Mouse (Mus musculus) forebrain, embryonic 16.5 days (tissue): Measurements from ENCODE around the gene Eci3. TPM values are rescaled to one million over a fixed set of nuclear protein-coding genes. Genes with fewer than 3 reads are reported as not detected.
"Not testable (repeated sequence)": the region's sequence is repeated elsewhere in the genome, so short reads cannot be mapped to it uniquely, and the experiment has no call there.

Experiments used
- ATAC-seq: fragments of 200-750 bp; cut with Nextera tagmentation; 2 replicates; pipeline ENCODE4 v1.8.0; 2017; ENCODE audit warnings: mild to moderate bottlenecking, moderate library complexity
- H3K27ac ChIP-seq: fragments of 300-500 bp; sonication (generic); 2 replicates; pipeline ENCODE4 v1.5.1; 2014; ENCODE audit warnings: low read length, control low read depth
- H3K27me3 ChIP-seq: fragments of 300-500 bp; sonication (generic); replicated peaks from 2 replicates; pipeline ENCODE4 v1.6.1; 2014; ENCODE audit warnings: low read length; ENCODE audit not compliant: control insufficient read depth, insufficient read depth
- H3K36me3 ChIP-seq: fragments of 300-500 bp; sonication (generic); 2 replicates; pipeline ENCODE4 v1.6.1; 2014; ENCODE audit not compliant: control insufficient read depth, insufficient read depth
- H3K4me1 ChIP-seq: fragments of 300-500 bp; sonication (generic); replicated peaks from 2 replicates; pipeline ENCODE4 v1.6.1; 2014; ENCODE audit warnings: low read length; ENCODE audit not compliant: control insufficient read depth, insufficient read depth
- H3K4me2 ChIP-seq: fragments of 300-500 bp; sonication (generic); 2 replicates; pipeline ENCODE4 v1.6.1; 2014; ENCODE audit warnings: mild to moderate bottlenecking, low read length, control low read depth
- H3K4me3 ChIP-seq: fragments of 300-500 bp; sonication (generic); replicated peaks from 2 replicates; pipeline ENCODE4 v1.5.1; 2014; ENCODE audit warnings: mild to moderate bottlenecking, low read length, control low read depth
- H3K9ac ChIP-seq: fragments of 300-500 bp; sonication (generic); replicated peaks from 2 replicates; pipeline ENCODE4 v1.6.1; 2014; ENCODE audit warnings: low read depth, low read length, control low read depth
- H3K9me3 ChIP-seq: fragments of 300-500 bp; sonication (generic); 2 replicates; pipeline ENCODE4 v1.6.1; 2016; ENCODE audit warnings: low read length; ENCODE audit not compliant: control insufficient read depth
- WGBS: fragments of 180-500 bp; shearing (Covaris S2); extraction: QIAGEN DNeasy Blood & Tissue Kit; methylation state at CpG from one replicate; pipeline ENCODE4 v1.1.7; 2014; 5-methylcytosine and 5-hydroxymethylcytosine counted together
- polyA plus RNA-seq: library from polyadenylated mRNA; unstranded; fragments of >200 nt; fragmentation: Nextera tagmentation; extraction: Ambion mirVana; gene quantifications from 2 replicates; pipeline ENCODE4 v1.2.1, GENCODE M21; 2015

The Eci3 gene
- 0.42 TPM in 1 of 2 replicates, not detected in the other for polyA plus RNA-seq

- Histone ChIP-seq H3K9ac (peak within 1 kb of the TSS; percentile 24; the same call in 1 of the 2 replicates), H3K4me2 (peak within 1 kb of the TSS; percentile 79), H3K27me3 (no peaks in the 10 kb centered on the region; the same call in none of the 2 replicates), H3K4me3 (peak within 1 kb of the TSS; percentile 40), H3K36me3 (no peaks in the 10 kb centered on the region), H3K9me3 (no peaks in the 10 kb centered on the region), H3K27ac (no peak within 1 kb of the TSS), H3K4me1 (peaks cover 13% of the 10 kb centered on the region)
- peak; percentile 72 for ATAC-seq
- 3% methylated on average over 30 of the region's 32 CpGs for WGBS
Measured at GRCm38 (mm10) chr13:34963511-34964397, at the start of gene Eci3. Eci3 (minus strand) TSS chr13:34963810.

GRCm38 (mm10) chr13:34995925-34996324 lies 32.3 kb upstream of the Eci3 start:
- Histone ChIP-seq H3K4me2 (no peak overlapping the region), H3K4me3 (no peak overlapping the region), H3K4me1 (peaks cover 18% of the 10 kb centered on the region), H3K36me3 (no peaks in the 10 kb centered on the region), H3K27me3 (no peaks in the 10 kb centered on the region), H3K9me3 (peaks cover 3% of the 10 kb centered on the region; the same call in 1 of the 2 replicates), H3K9ac (no peak overlapping the region), H3K27ac (no peak overlapping the region)
- no peak for ATAC-seq
- 62% methylated on average over 2 of the region's 2 CpGs for WGBS

- ATAC-seq, result peak; percentile 94
- Histone ChIP-seq H3K27ac (peak overlapping the region; percentile 84), H3K9ac (peak overlapping the region; percentile 71), H3K9me3 (peaks cover 3% of the 10 kb centered on the region; the same call in 1 of the 2 replicates), H3K4me1 (peaks cover 18% of the 10 kb centered on the region), H3K27me3 (no peaks in the 10 kb centered on the region), H3K36me3 (peaks cover 4% of the 10 kb centered on the region; the same call in 1 of the 2 replicates), H3K4me3 (peak overlapping the region; percentile 65), H3K4me2 (peak overlapping the region; percentile 57)
- under 1% methylated on average over 33 of the region's 33 CpGs for WGBS
Measured at GRCm38 (mm10) chr13:34993983-34994811, 30.6 kb upstream of the Eci3 start.

GRCm38 (mm10) chr13:34993595-34993982 lies 30.0 kb upstream of the Eci3 start:
- Histone ChIP-seq H3K4me3 (peak overlapping the region; percentile 65), H3K27ac (peak overlapping the region; percentile 84), H3K4me2 (peak overlapping the region; percentile 57), H3K9ac (peak overlapping the region; percentile 71), H3K27me3 (no peaks in the 10 kb centered on the region), H3K9me3 (peaks cover 3% of the 10 kb centered on the region; the same call in 1 of the 2 replicates), H3K36me3 (peaks cover 4% of the 10 kb centered on the region; the same call in 1 of the 2 replicates), H3K4me1 (peaks cover 18% of the 10 kb centered on the region)
- peak; percentile 60 for ATAC-seq
- WGBS, result 1% methylated on average over 22 of the region's 22 CpGs

GRCm38 (mm10) chr13:34993085-34993484 lies 29.5 kb upstream of the Eci3 start:
- ATAC-seq, result no peak

GRCm38 (mm10) chr13:34991581-34992273 lies 28.1 kb upstream of the Eci3 start:
- 78% methylated on average over 4 of the region's 4 CpGs for WGBS
- peaks cover 18% of the 10 kb centered on the region for H3K4me1 ChIP-seq
- H3K27me3 ChIP-seq, result no peaks in the 10 kb centered on the region
- no peak overlapping the region for H3K4me2 ChIP-seq
- no peak for ATAC-seq
- no peaks in the 10 kb centered on the region for H3K9me3 ChIP-seq
- H3K27ac ChIP-seq, result no peak overlapping the region
- no peak overlapping the region for H3K9ac ChIP-seq
- H3K4me3 ChIP-seq, result no peak overlapping the region
- peaks cover 12% of the 10 kb centered on the region for H3K36me3 ChIP-seq

More at GRCm38 (mm10) chr13:34993085-34993484, 29.5 kb upstream of the Eci3 start:
- peak overlapping the region; percentile 65 for H3K4me3 ChIP-seq
- peaks cover 2% of the 10 kb centered on the region; the same call in 1 of the 2 replicates for H3K9me3 ChIP-seq
- H3K36me3 ChIP-seq, result peaks cover 7% of the 10 kb centered on the region; the same call in 1 of the 2 replicates
- 68% methylated on average over 4 of the region's 4 CpGs for WGBS
- peak overlapping the region; percentile 57 for H3K4me2 ChIP-seq
- no peak overlapping the region for H3K27ac ChIP-seq
- peaks cover 18% of the 10 kb centered on the region for H3K4me1 ChIP-seq
- no peaks in the 10 kb centered on the region for H3K27me3 ChIP-seq
- H3K9ac ChIP-seq, result peak overlapping the region; percentile 71; the same call in 1 of the 2 replicates

GRCm38 (mm10) chr13:34983479-34983878 lies 19.9 kb upstream of the Eci3 start:
- not testable (repeated sequence) for H3K9me3 ChIP-seq, H3K4me1 ChIP-seq, H3K27me3 ChIP-seq, H3K9ac ChIP-seq, H3K27ac ChIP-seq, H3K4me2 ChIP-seq, ATAC-seq, H3K4me3 ChIP-seq
- peaks cover 29% of the 10 kb centered on the region for H3K36me3 ChIP-seq
- WGBS, result 100% methylated on average over 1 of the region's 1 CpGs

GRCm38 (mm10) chr13:34978635-34979034 lies 15.0 kb upstream of the Eci3 start:
- peaks cover 28% of the 10 kb centered on the region for H3K36me3 ChIP-seq
- WGBS, result 75% methylated on average over 5 of the region's 5 CpGs
- not testable (repeated sequence) for H3K9ac ChIP-seq, ATAC-seq, H3K4me2 ChIP-seq, H3K9me3 ChIP-seq, H3K27me3 ChIP-seq, H3K4me1 ChIP-seq, H3K27ac ChIP-seq, H3K4me3 ChIP-seq
